Mouse (Mus musculus) T-cell, adult 66 days (primary cell): ENCODE results near the gene Stil. TPM values are rescaled to one million over a fixed set of nuclear protein-coding genes. Genes with fewer than 3 reads are reported as not detected.

Source experiments
- total RNA-seq, 2 experiments: library from RNA; stranded (reverse); gene quantifications; 3 replicates in 1 of 2; 4 replicates in 1 of 2; pipeline ENCODE4 v1.2.4; 2023

Stil gene
- 1 to 10 TPM; 1.5 to 2.3 TPM for total RNA-seq

DNA sequence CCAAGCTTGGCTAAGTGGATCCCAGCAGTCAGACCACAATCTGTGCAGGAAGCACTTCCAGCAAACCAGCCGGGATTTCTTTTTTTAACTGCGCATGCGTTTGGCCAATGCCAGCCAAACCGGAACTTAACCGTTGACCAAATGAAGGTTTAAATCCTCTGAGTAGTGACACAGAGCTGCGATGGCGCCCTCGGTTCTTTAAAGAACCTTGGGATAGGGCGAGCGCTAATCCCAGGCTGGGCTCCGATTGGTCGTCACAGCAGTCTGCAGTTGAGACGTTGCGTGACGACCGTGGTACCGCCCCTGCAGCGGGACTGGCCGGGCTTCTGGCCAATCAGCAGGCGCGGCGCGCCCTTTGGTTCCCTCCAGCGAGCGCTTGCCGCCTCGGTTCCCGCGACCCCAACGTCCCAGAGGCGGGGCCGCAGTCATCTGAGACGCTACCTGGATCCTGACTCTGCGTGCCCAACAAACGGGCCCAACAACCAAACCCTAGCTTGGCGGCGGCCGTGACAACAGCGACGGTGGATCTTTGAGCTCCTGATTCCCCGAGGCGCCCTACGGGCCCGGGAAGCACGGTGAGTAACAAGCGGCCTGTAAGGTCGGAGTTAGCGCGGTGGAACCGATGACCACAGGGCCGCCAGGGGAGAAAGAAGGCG is at the start of gene Stil:
Gene Stil (plus strand): TSS at position 387 of the 656 bp plus-strand sequence.

DNA sequence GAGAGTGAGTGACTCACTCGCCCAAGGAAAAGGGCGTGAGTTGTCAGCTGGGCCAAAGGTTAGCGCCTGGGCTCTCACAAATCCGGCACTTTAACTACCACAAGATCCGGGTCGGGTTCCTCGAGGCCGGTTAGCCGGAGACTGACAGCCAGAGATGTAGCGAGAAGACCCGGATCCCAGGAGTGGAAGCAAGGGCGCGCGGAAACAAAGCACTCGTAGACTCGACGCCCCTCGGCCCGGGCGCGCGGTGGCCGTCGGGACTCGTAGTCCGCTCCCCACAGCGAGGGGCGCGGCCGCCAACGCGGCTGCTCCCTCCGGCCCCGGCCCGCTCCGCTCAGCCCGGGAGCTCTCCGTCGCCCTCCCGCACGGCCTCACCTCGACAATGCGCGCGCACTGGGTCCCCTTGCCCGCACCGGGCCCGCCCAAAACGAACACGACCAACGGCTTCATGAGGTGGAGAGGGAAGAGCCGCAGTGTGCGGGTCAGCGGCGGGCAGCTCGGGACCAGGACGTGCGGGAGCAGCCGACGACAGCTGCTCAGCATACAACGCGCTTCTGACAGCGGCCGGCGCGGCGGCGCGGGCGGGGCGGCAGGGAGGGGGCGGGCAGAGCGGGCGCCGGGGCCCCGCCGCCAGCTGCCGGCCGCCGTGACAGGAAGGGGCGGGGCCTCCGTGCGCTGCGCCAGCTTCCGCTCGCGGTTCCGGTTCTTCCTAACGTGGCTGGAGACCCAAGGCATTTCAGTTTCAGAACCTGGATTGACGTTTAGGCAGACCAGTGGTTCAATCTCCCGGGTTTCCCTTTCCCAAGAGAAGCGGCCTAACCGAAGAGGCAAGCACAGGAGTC is 13.1 kb upstream of the Stil start, which contains the start of gene Cmpk1:
Gene Cmpk1 (minus strand): TSS at position 651 of the 842 bp plus-strand sequence.

DNA sequence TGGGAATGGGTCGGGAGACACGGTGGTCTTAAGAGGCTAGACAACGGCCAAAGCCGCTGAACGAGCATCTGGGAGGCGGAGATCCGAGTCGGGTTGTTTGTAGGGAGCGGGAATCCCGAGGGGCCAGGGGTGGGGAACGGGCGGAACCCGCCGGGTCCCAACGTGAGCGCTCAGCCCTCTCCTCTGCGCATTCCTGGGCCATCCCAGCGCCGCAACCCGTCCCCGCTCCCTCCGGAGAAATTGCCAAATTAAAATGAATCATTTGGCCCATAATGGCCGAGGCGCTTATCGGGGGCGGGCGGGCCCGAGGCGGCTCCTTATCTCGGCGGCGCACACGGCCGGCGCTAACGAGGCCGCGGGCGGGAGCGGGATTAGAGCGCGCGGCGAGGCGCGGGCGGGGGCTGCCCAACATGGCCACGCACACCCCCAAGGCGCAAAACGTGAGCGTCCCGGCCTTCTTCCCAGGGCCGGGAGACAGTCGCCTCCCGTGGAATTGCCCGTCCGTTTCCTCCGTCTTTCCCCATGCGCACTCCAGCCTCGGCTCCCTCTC is 56.5 kb downstream of the Stil start, which contains the start of gene Tal1:
Gene Tal1 (plus strand): TSS at position 56 of the 550 bp plus-strand sequence.

DNA sequence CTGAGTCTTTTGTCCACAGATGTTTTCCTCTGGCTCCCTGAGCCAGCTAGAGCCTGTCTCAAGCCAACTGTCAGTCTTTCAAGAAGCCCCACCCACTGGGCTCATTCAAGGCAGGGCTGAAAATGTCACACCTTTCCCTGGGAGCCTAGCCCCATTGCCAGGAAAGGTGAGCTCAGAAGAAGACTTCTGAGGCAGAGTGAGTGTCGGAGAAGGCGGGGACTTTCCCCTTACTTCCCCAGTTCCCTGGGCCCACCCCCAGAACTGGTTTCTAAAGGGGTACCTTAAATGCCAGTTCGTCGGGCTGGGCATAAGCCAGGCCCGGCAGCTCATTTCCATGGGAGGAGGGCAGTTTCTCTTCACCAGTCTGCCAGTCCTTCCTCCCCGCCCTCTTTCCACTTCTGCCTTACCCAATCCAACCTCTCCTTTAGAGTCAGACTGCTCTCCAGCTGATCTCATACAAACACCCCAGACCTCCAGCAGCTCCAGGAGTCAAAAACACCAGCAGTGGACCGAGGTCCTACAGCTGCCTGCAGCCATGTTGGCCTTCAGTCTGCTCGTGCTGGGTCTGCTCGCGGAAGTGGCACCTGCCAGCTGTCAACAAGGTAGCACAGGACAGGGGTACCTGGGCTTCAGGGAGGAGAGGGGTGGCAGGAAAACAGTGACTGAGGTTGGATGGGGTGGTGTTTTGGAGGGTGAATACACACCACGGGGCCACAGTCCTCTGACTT is 88.8 kb downstream of the Stil start, which contains the start of gene Pdzk1ip1:
Gene Pdzk1ip1 (plus strand): TSS at position 98 of the 728 bp plus-strand sequence.

Other genes starting within 250 kb of the Stil start
- not detected for gene Gm12830, start 178.4 kb upstream of the Stil start, total RNA-seq
- gene Foxd2, start 91.3 kb upstream of the Stil start, total RNA-seq, result 1 to 10 TPM; 1.3 to 1.4 TPM
- gene Foxe3, start 74.1 kb upstream of the Stil start, total RNA-seq, result not detected
- gene Cmpk1, start 12.9 kb upstream of the Stil start, total RNA-seq, result 10 to 100 TPM; 37.4 to 46.6 TPM
- 1 to 10 TPM in 1 of 2 experiments, under 1 TPM in 1; 0.74 to 1.5 TPM for gene Tal1, start 56.3 kb downstream of the Stil start, total RNA-seq
- gene Pdzk1ip1, start 88.5 kb downstream of the Stil start, total RNA-seq, result 1 to 10 TPM in 1 of 2 experiments, not detected in 1; 1.7 TPM
- not detected for gene Cyp4x1, start 134.1 kb downstream of the Stil start, total RNA-seq
- not detected for gene Cyp4a29, start 241.9 kb downstream of the Stil start, total RNA-seq